Mouse (Mus musculus): ENCODE measurements around the gene Prickle4.

The Prickle4 gene

DNA sequence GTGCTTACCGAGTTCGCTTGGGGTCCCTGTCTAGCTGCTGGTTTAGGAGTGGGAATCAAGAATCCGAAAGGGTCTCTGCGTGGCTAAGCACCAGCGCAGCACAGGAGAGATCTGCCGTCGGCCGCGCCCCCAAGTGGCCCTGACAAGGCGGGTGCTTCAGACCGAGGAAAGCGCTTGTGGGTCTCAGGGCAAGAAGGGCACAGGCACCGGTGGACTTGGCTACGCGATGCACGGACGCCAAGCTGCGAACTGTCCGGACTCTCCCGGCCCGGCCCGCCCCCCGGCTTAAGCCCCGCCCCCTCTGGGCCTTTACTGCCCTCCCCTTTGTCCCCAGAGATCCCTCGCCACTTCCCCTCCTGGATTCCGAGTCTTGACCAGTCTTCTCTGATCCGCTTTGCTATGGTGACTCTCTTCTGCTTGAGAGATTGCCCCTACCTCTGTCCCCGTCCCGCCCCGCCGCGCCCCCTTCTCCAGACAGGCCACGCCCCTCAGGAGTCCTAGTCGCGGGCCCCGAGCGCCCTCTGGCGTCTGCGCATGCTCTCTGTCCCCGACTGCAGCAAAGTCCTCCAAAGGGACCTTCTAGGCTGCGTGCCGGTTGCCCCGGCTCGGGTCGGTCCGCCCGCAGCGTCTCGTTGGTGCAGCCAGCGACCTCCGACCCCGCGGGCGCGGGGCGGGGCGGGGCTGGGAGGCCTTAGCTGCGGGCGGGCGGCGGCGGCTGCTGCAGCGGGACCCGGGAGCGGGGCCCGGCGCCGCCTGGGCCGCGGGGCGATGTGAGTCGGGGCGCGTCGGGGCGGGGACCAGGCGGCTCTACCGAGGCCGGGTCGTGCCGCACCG is at the start of gene Prickle4:
Gene Prickle4 (minus strand): TSS at position 234 of the 834 bp plus-strand sequence.
- in situ Hi-C loops (cut with MboI; ENCODE audit: low pct_unique_long_range_greater_than_20kb in 1 of 2, low sequenced_read_pairs in 2 of 2, unreplicated experiment in 1 of 2) = no loop called here

DNA sequence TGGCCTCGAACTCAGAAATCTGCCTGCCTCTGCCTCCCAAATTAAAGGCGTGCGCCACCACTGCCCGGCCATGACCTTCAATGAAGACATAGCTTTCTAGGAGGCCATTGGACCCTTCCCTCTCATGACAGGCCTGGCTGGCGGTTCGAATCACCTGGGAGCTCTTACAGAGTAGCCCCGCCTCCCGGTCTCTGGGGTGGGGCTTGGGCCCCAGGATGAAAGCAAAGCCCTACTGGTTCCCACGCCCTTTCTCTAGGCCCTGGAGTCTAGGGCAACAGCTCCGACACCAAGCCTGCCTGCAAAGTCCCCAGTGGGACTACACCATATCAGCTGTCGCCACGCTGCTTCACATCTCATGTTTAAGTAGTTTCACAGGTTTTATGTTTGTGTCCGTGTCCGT is 49.5 kb upstream of the Prickle4 start:
- in situ Hi-C loops (cut with MboI; ENCODE audit: low pct_unique_long_range_greater_than_20kb in 1 of 2, low sequenced_read_pairs in 2 of 2, unreplicated experiment in 1 of 2) = no loop called here

DNA sequence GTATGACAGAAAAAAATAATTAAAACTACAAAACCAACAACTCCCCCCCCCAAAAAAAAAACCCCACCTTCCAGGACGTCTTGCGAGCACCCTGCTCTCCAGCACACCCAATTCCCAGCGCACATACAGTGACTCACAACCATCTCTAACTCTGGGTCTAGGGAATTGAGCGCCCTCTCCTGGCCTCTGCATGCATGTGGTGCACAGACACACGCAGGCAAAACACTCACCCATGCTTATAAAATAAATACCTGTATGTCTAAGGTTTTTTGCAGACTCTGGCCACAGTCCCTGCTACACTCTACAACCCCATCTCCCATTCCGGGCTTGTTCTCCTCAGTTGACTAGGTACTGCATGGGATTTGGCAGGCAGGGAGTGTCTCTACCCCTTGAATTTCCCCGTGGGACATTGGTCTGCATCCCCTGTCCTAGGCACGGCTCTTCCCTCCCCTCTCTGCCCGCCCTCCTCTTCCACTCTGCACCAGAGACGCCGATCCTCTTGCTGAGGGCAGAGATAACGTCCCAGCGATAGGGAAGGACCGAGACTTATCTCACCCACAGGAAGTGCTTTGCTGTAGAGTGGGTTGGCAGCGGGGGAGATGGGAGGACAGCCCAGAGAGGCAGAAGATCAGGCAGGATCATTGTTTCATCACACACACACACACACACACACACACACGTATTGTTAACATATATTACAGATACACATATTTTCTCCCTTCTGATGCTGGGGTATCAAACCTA is 48.6 kb upstream of the Prickle4 start:
- in situ Hi-C loops (cut with MboI; ENCODE audit: low pct_unique_long_range_greater_than_20kb in 1 of 2, low sequenced_read_pairs in 2 of 2, unreplicated experiment in 1 of 2) = no loop called here

DNA sequence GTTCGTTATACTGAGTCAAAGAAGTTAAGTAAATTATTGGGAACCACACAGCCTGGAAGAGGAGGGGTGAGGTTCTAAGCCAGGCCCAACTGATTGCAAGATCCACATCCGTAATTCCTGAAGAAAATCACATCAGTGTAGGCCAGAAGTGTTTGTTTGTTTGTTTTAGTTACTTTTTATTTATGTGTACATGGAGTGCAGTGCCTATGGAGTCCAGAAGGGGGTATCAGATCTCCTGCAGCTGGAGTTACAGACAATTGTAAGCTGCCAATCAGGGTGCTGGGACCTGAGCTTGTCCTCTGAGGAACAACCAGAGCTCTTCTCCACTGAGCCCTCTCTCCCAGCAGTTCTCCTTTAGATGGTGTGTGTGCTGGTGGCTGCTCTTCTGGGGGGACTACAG is 45.6 kb upstream of the Prickle4 start:
- in situ Hi-C loops (cut with MboI; ENCODE audit: low pct_unique_long_range_greater_than_20kb in 1 of 2, low sequenced_read_pairs in 2 of 2, unreplicated experiment in 1 of 2) = no loop called here

DNA sequence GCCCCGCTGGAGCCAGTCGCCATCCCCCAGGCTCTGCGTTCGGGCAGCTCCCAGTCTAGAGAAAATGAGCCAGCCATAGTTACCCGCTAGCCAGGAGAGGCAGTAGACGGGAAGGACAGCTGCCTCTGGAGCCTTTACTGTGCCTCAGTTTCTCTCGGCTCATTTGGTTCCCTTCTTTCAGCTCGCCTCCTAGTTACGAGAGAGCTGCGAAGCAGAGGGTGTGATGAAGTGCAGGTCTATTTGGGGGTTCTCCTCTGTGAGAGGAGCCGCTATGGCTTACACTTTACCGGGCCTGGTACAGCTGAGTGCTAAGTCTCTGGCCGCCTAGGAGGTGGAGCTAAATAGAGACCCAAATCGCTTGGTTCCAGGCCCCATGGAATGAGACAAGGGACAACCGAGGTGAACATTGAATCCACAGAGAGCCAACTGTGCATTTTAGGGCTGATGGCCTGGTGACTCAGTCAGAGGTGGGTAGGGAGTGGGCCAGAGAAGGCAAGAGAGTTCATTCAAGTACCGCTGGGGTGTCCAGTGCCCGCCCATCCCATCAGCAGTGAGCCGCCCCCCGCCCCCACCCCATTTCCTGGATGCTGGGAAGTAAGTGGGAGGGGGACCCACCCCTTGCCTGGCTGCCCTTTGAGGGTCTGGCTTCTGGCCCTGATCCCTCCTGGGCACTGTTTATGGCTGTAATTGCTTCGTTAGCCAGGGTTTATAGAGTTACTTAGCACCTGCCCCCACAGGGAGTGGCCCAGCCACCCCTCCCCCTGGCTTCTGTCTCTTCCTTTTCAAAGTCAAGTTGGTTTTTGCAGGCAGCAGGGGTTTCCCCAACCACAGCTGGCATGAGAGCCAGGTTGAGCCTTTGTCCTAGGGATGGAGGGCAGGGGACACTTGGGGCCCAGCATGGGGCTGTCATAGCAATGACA is 44.6 kb upstream of the Prickle4 start:
- in situ Hi-C loops (cut with MboI; ENCODE audit: low pct_unique_long_range_greater_than_20kb in 1 of 2, low sequenced_read_pairs in 2 of 2, unreplicated experiment in 1 of 2) = no loop called here

DNA sequence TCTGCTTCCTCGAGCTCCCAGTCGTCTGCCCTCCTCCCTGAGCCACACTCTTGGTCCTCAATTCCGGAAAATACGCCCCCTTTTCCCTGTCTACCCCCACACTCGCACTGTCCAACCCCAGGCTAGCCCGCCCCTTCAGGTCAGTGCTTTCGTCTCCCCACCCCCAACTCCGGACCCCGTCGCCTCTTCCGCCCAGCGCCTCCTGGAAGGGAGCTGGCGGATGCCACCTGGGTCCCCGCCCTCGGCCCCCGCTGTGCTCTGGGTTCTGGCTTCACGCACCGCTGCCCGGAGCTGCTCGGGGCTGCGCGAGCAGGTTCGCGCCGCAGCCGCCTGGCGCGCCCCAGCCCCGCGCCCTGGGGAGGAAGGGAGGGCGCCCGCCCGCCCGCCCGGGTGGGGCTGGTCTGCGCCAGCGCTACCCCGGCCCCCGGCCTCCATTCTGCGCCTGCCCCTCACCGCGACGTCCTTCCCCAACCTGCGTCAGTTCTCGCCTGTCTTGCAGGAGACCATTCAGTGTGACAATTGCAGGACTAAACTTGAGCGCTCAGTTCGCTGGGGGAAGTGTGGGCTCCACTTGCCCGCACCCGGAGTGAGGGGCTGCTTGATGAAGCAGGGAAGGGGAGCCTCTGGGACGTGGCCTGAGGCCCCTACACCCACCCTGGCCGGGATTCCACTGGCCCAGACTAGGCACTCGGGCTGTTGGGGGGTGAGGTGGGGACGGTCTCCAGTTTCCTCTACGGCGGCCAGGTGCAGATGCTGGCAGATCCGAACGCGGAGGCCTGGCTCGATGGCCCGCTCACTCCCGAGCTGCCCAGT is 43.7 kb upstream of the Prickle4 start:
- in situ Hi-C loops (cut with MboI; ENCODE audit: low pct_unique_long_range_greater_than_20kb in 1 of 2, low sequenced_read_pairs in 2 of 2, unreplicated experiment in 1 of 2) = no loop called here

DNA sequence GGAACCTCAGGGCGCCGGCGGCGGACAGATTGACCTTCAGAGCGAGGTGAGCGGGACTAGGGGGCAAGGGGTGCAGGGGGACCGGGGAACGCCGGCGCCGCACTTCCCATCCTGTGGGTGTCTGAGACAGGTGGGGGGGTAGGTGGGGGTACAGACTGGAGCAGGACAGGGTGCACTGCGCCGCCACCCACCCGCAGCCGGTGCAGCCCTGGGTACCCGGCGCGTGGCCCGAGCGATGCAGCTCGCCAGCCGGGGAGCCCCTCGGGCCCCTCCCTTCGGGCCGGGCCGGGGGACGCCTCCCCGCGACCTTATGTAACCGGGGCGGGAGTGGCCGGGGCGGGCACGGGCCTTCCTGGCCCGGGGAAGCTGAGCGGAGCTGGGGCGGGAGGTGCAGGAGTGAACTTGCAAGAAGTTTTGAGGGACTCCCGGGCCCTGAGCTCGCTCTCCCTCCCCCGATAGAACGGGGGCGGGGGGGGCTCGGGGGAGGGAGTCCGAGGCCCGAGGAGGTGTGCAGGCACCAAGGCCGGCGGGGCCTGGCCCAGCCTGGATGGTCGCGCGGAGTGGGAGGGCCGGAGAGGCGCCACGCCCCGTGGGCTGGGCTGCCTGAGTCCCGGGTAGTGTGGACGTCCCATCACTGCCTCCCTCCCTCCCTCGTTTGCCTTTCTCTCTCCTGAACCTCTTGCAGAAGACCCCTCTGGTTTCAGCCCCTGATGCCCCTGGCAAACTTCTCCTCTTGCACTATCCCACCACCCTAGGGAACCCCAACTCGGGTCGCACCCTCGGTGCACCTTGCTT is 42.9 kb upstream of the Prickle4 start:
- in situ Hi-C loops (cut with MboI; ENCODE audit: low pct_unique_long_range_greater_than_20kb in 1 of 2, low sequenced_read_pairs in 2 of 2, unreplicated experiment in 1 of 2) = no loop called here

DNA sequence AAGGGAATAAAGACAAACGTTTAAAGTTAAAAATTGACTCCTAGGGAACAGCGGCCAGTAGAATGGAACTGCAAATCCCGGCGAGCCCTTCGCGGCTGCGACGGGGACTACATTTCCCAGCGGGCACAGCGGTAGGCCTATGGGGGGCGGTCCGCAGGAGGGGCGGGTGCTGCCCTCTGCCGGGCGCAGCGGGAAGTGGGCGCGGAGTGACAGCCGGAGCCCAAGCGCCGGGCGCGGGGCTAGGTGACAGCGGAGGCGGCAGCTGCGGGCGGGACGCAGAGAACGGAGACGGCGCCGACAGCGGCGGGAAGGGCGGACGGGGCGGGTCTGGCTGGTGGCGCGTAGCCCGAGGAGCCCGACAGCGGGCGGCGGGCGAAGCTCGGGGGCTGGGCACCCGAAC is 42.3 kb upstream of the Prickle4 start, which contains the start of gene Tfeb:
Gene Tfeb (plus strand): TSS at position 175 of the 400 bp plus-strand sequence.
- in situ Hi-C loops (cut with MboI; ENCODE audit: low pct_unique_long_range_greater_than_20kb in 1 of 2, low sequenced_read_pairs in 2 of 2, unreplicated experiment in 1 of 2) = no loop called here

DNA sequence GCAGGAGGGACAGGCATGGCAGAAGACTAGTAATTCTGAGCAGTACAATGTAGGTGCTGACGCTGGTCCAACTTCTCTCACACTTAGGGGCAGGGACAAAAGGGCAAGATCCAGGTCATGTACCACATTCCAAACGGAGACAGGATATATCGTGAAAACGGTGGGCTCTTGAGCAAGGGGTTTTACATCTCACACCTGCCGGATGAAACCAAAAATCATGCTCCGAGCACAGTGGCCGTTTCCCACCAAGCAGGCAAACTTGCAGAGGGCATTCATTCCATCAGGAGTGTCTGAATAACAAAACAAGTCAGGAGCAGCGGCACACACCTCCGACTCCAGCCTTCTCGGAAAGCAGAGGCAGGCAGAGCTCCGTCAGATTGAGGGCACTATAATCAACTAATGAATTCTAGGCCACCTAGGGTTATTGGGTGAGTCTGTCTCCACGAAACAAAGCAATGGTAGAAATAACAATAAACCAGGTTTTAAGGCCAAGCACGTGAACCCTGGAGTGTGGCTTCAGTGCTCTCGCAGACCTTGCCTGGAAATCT is 41.1 kb upstream of the Prickle4 start:
- in situ Hi-C loops (cut with MboI; ENCODE audit: low pct_unique_long_range_greater_than_20kb in 1 of 2, low sequenced_read_pairs in 2 of 2, unreplicated experiment in 1 of 2) = no loop called here

DNA sequence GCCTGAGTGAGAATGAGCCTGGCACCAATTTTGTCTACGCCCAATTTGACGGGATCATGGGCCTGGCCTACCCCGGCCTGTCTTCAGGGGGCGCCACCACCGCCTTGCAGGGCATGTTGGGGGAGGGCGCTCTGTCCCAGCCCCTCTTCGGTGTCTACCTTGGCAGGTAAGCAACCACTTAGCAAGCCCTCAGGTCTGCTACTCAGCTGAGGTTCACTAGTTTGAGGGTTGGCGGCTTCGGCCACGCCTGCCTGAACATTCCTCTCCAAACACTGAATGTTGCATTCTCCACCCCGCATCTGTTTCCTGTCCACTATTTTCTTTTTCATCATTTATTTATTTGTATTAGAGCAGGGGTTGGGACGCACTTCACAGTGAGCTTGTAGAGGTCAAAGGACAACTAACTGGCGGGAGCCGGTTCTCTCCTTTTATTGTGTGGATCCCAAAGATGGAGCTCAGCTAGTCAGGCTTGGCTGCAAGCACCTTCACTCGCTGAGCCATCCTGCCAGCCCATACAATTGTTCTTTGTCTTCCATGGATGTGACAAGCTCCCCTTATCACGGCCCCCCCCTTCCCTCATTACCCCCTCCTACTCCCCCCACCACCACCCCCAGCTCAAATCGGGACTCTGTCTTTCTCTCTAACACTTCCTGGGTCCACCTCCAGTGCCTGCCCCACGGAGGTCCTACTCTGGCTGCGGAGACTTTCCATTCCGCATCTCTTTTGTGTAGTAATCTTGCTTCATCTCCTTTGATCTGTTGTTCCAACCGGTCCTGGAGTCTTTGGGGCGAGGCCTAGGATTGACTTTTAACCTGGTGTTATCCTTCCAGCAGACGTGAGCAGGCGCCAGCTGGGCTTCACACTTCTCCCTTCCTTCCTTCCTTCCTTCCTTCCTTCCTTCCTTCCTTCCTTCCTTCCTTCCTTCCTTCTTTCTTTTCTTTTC is 36.4 kb upstream of the Prickle4 start:
- in situ Hi-C loops (cut with MboI; ENCODE audit: low pct_unique_long_range_greater_than_20kb in 1 of 2, low sequenced_read_pairs in 2 of 2, unreplicated experiment in 1 of 2) = no loop called here

DNA sequence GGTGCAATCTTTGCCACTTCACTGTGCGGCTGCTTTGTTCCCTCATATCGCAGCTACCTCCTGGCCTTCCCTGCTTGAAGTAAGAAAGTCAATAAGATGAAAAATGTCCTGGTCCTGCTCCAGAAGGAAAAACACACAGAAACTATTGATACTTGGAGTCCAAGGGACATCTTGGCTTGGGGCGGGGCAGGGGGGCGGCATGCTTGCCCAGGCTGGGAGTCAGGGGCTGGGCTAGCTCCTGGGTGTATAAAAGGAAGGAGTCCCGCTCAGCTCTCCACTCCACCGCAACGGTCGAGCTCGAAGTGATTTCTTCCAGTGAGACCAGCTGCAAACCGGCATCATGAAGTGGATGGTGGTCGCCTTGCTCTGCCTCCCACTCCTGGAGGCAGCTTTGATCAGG is 32.0 kb upstream of the Prickle4 start, which contains the start of gene Pgc:
Gene Pgc (plus strand): TSS at position 277 of the 400 bp plus-strand sequence.
- in situ Hi-C loops (cut with MboI; ENCODE audit: low pct_unique_long_range_greater_than_20kb in 1 of 2, low sequenced_read_pairs in 2 of 2, unreplicated experiment in 1 of 2) = no loop called here

DNA sequence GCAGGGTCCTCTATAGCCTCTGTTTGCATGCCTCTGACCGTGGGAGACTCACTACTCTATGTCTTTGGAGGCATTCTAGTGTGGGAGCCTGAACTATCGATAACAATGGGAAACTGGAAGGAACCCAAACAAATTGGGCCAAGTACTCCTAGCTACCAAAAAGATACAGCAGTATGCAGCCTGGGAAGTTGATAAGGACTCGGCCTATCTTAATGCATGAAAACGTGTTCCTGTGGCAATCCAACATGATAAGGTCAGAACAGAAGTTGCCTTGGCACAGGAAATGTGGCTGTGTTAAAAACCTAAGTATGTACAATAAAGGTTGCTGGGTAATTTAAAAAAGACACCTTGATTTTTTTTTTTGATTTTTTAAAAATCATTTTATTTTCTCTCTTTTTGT is 26.6 kb upstream of the Prickle4 start:
- in situ Hi-C loops (cut with MboI; ENCODE audit: low pct_unique_long_range_greater_than_20kb in 1 of 2, low sequenced_read_pairs in 2 of 2, unreplicated experiment in 1 of 2) = no loop called here

DNA sequence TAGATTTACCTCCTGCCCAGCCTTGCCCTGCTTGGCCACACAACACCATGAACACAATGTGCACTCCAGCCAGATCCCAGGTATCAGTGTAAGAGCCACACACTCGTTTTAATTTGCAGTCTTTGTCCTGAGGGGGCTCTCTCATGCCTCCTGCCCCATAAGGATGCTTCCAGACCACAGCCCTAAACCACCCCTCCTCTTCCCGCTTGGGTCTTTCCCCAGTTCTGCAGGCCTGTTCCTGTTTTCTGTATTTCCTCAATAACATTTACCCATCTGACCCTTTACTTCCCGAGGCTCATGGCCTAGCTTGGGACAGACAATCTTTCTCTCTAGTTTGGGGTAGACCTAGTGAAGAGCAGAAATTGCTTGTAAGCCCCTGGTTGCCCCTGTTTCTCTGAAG is 20.5 kb upstream of the Prickle4 start:
- in situ Hi-C loops (cut with MboI; ENCODE audit: low pct_unique_long_range_greater_than_20kb in 1 of 2, low sequenced_read_pairs in 2 of 2, unreplicated experiment in 1 of 2) = no loop called here

DNA sequence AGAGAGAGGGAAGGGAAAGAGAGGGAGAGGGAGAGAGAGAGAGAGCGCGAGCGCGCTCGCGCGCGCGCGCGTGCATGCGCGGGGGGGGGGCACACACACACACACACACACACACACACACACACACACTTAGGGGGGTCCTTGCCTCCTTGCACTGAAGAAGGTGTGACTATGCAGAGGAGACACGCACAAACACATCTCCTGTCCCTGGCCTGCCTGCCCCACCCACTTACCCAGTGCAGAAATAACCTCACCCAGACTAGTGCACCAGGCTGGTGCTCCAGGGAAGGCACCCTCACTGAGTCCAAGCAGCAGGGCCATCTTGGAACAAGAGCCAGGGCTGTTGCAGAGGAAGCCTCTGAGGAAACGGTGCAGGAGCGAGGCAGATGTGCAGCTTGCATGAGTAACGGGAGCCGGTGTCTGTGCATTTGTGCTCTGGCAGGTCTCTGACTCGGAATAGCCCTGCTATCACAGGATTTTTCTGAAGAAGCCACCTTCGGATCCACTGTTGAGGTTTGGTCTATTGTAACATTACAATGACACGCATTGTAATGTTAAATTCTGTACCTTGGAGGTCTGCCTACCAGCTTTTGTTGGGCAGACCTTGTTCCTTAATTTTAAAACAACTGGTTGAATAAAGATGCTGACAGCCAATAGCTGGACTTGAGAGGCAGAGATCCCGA is 18.5 kb upstream of the Prickle4 start:
- in situ Hi-C loops (cut with MboI; ENCODE audit: low pct_unique_long_range_greater_than_20kb in 1 of 2, low sequenced_read_pairs in 2 of 2, unreplicated experiment in 1 of 2) = no loop called here

DNA sequence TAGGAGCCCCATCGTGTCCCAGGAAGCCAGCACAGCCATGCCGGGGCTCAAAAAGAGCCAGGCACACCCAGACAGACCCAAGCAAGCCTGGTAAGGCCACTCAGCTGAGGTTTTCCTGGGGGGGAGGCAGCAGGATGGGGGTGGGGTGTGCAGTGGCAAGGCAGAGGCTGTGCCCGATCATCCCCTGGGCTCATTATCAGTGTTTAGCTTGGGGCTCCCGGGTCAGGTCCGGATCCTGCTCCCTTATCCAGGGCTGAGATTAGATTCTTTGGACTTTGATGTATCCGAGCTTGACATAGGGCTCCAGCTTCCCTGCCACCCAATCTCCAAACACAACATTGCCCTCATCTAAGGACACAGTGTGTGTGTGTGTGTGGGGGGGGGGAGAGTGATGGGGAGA is 17.3 kb upstream of the Prickle4 start:
- in situ Hi-C loops (cut with MboI; ENCODE audit: low pct_unique_long_range_greater_than_20kb in 1 of 2, low sequenced_read_pairs in 2 of 2, unreplicated experiment in 1 of 2) = no loop called here

All from mouse embryonic stem cell (cell line).